Mouse (Mus musculus): ENCODE data around the gene Rtel1. TPM values are rescaled to one million over a fixed set of nuclear protein-coding genes. Genes with fewer than 3 reads are reported as not detected.

The Rtel1 gene
- total RNA-seq, 2 experiments from 2014 or later = 78.9 to 110 TPM

- no peak for ATAC-seq (replicated peaks; ENCODE audit: low FRiP score, low TSS enrichment, poor library complexity, severe bottlenecking)
Observed at GRCm38 (mm10) chr2:181384919-181385391, 65.4 kb downstream of the Rtel1 start.

GRCm38 (mm10) chr2:181385885-181386284 lies 66.3 kb downstream of the Rtel1 start:
- ATAC-seq (replicated peaks; ENCODE audit: low FRiP score, low TSS enrichment, poor library complexity, severe bottlenecking) = no peak

- ATAC-seq (replicated peaks; ENCODE audit: low FRiP score, low TSS enrichment, poor library complexity, severe bottlenecking) = no peak
Observed at GRCm38 (mm10) chr2:181386663-181387210, 67.2 kb downstream of the Rtel1 start.

- ATAC-seq (replicated peaks; ENCODE audit: low FRiP score, low TSS enrichment, poor library complexity, severe bottlenecking) = no peak
Observed at GRCm38 (mm10) chr2:181390136-181390870, 70.8 kb downstream of the Rtel1 start.

DNA sequence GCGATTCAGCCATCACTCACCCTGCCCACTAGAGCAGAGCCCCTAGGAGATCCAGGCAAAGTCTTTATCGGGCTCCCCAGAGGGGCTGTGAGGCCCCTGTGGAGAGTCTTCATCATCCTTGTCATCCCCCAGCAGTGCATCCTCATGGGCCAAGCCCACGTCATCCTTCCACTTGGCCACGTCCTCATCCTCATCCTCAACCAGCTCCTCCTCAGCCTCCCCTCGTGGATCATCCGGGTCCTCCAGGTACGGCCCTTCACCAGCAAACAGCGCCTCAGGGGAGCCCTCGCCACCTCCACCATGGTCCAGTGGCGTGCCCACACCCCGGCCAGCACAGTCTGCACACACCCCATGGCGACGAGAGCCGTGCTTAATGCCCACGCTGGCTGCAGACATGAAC lies 71.5 kb downstream of the Rtel1 start:
- no peak for ATAC-seq (replicated peaks; ENCODE audit: low FRiP score, low TSS enrichment, poor library complexity, severe bottlenecking)

GRCm38 (mm10) chr2:181391541-181391940 lies 72.0 kb downstream of the Rtel1 start:
- ATAC-seq (replicated peaks; ENCODE audit: low FRiP score, low TSS enrichment, poor library complexity, severe bottlenecking) = no peak

- ATAC-seq (replicated peaks; ENCODE audit: low FRiP score, low TSS enrichment, poor library complexity, severe bottlenecking) = peak; percentile 68
Observed at GRCm38 (mm10) chr2:181392600-181393213, 73.2 kb downstream of the Rtel1 start.

DNA sequence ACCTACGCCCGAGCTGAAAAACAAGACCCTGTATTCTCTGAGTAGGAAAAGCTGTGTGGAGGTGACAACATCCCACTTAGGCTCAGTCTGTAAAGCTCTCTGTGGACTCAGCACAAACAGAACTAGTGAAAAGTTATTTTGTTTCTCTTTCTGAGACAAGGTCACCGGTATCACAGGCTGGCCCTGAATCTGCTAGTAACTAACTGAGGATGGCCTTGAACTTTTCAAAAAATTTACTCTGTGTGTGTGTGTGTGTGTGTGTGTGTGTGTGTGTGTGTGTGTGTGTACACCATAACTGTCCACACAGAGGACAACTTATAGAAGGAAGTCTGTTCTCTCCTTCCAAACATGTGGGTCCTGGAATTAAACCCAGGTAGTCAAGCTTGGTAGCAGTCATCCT lies 74.5 kb downstream of the Rtel1 start:
- ATAC-seq (replicated peaks; ENCODE audit: low FRiP score, low TSS enrichment, poor library complexity, severe bottlenecking) = no peak

DNA sequence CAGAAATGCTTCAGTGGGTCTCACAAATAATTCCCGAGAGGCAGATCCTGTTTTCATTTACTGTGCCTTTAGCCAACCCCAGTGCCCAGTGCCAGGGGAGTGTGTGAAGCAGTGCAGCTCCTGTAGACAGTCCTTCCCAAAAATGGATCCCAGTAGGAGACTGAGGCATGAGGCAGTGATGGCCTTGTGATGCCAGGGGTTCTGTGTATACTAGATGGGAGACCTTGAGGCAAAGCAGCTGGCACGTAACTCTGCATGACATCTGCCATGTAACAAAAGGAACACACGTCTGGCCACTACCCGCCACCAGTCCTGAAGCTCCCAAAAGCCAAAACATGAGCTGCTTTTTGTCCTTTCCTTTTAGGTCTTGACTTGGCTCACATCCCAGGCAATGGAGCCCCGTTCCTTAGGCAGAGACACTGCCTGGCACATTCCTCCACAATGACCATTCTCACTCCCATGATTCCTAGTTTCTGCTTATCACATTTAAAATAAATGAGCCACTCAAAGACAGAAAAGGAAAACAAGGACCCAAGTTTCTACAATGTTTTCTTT lies 77.7 kb downstream of the Rtel1 start:
- ATAC-seq (replicated peaks; ENCODE audit: low FRiP score, low TSS enrichment, poor library complexity, severe bottlenecking) = no peak

- peak; percentile 44 for ATAC-seq (replicated peaks; ENCODE audit: low FRiP score, low TSS enrichment, poor library complexity, severe bottlenecking)
Observed at GRCm38 (mm10) chr2:181401497-181401896, 82.0 kb downstream of the Rtel1 start.

DNA sequence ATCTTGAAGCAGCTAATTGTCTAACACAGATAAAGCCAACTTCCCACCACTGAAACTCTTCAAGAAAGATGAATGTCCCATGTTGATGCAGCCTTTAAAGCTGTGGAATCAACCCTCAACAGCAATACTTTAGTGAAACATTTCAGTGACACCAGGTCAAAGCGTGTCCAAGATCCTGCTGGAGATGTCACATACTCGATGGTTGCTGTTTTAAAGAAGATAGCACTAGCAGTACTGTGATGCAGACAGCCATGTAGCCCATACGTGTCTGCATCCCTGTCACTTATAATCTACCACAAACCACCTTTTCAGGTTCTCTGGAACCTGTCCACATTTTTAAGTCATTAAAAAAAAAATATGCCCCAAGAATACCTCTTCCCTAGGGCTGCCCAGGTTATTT lies 84.2 kb downstream of the Rtel1 start:
- ATAC-seq (replicated peaks; ENCODE audit: low FRiP score, low TSS enrichment, poor library complexity, severe bottlenecking) = peak; percentile 79

Other genes starting within 250 kb of the Rtel1 start
- not detected in 2 replicates for gene Kcnq2, start 184.4 kb upstream of the Rtel1 start, total RNA-seq (2014; fragmentation: Nextera tagmentation)
- gene Kcnq2, start 184.4 kb upstream of the Rtel1 start, total RNA-seq (2017) = not detected in 2 replicates
- gene Eef1a2, start 162.7 kb upstream of the Rtel1 start, total RNA-seq (2014; fragmentation: Nextera tagmentation) = not detected in 2 replicates
- not detected in 2 replicates for gene Eef1a2, start 162.7 kb upstream of the Rtel1 start, total RNA-seq (2017)
- gene Ppdpf, start 132.5 kb upstream of the Rtel1 start, total RNA-seq (2014; fragmentation: Nextera tagmentation) = 73.6 and 95.2 TPM in 2 replicates
- 67.4 and 68.6 TPM in 2 replicates for gene Ppdpf, start 132.5 kb upstream of the Rtel1 start, total RNA-seq (2017)
- gene Ptk6, start 117.0 kb upstream of the Rtel1 start, total RNA-seq (2014; fragmentation: Nextera tagmentation) = not detected in 2 replicates
- not detected in 2 replicates for gene Ptk6, start 117.0 kb upstream of the Rtel1 start, total RNA-seq (2017)
- gene Srms, start 106.6 kb upstream of the Rtel1 start, total RNA-seq (2014; fragmentation: Nextera tagmentation) = not detected in 2 replicates
- not detected in 2 replicates for gene Srms, start 106.6 kb upstream of the Rtel1 start, total RNA-seq (2017)
- gene Fndc11, start 99.7 kb upstream of the Rtel1 start, total RNA-seq (2014; fragmentation: Nextera tagmentation) = not detected in 2 replicates
- not detected in 2 replicates for gene Fndc11, start 99.7 kb upstream of the Rtel1 start, total RNA-seq (2017)
- gene Helz2, start 77.7 kb upstream of the Rtel1 start, total RNA-seq (2014; fragmentation: Nextera tagmentation) = 16.1 and 18.0 TPM in 2 replicates
- gene Helz2, start 77.7 kb upstream of the Rtel1 start, total RNA-seq (2017) = 4.9 and 5.4 TPM in 2 replicates
- gene Gmeb2, start 31.7 kb upstream of the Rtel1 start, total RNA-seq (2014; fragmentation: Nextera tagmentation) = 20.7 and 21.3 TPM in 2 replicates
- gene Gmeb2, start 31.7 kb upstream of the Rtel1 start, total RNA-seq (2017) = 8.5 and 9.4 TPM in 2 replicates
- gene Stmn3, start 5.2 kb upstream of the Rtel1 start, total RNA-seq (2014; fragmentation: Nextera tagmentation) = not detected in 2 replicates
- not detected in 2 replicates for gene Stmn3, start 5.2 kb upstream of the Rtel1 start, total RNA-seq (2017)
- gene Zgpat, start 45.2 kb downstream of the Rtel1 start, total RNA-seq (2014; fragmentation: Nextera tagmentation) = 20.3 and 25.2 TPM in 2 replicates
- 26.2 and 45.0 TPM in 2 replicates for gene Zgpat, start 45.2 kb downstream of the Rtel1 start, total RNA-seq (2017)
- gene Arfrp1, start 45.7 kb downstream of the Rtel1 start, total RNA-seq (2014; fragmentation: Nextera tagmentation) = 53.3 and 66.5 TPM in 2 replicates
- 52.8 and 72.9 TPM in 2 replicates for gene Arfrp1, start 45.7 kb downstream of the Rtel1 start, total RNA-seq (2017)
- 31.0 and 50.4 TPM in 2 replicates for gene Lime1, start 60.3 kb downstream of the Rtel1 start, total RNA-seq (2014; fragmentation: Nextera tagmentation)
- 19.8 and 26.8 TPM in 2 replicates for gene Lime1, start 60.3 kb downstream of the Rtel1 start, total RNA-seq (2017)
- 22.8 and 38.7 TPM in 2 replicates for gene Zbtb46, start 139.7 kb downstream of the Rtel1 start, total RNA-seq (2014; fragmentation: Nextera tagmentation)
- gene Zbtb46, start 139.7 kb downstream of the Rtel1 start, total RNA-seq (2017) = 22.3 and 33.5 TPM in 2 replicates
- gene Abhd16b, start 173.5 kb downstream of the Rtel1 start, total RNA-seq (2014; fragmentation: Nextera tagmentation) = not detected in 2 replicates
- gene Abhd16b, start 173.5 kb downstream of the Rtel1 start, total RNA-seq (2017) = not detected in 2 replicates
- gene Tpd52l2, start 177.4 kb downstream of the Rtel1 start, total RNA-seq (2014; fragmentation: Nextera tagmentation) = 65.2 and 70.9 TPM in 2 replicates
- gene Tpd52l2, start 177.4 kb downstream of the Rtel1 start, total RNA-seq (2017) = 106 and 151 TPM in 2 replicates
- 38.6 and 48.6 TPM in 2 replicates for gene Dnajc5, start 200.7 kb downstream of the Rtel1 start, total RNA-seq (2014; fragmentation: Nextera tagmentation)
- gene Dnajc5, start 200.7 kb downstream of the Rtel1 start, total RNA-seq (2017) = 34.9 and 38.1 TPM in 2 replicates